Mouse (Mus musculus): ENCODE measurements around the gene Rpl10a. TPM values are rescaled to one million over a fixed set of nuclear protein-coding genes. Genes with fewer than 3 reads are reported as not detected.
A peak's percentile ranks its signal among the peaks of the same experiment; 100 is the strongest.
"Not testable (repeated sequence)": the region's sequence is repeated elsewhere in the genome, so short reads cannot be mapped to it uniquely, and the experiment has no call there.

The Rpl10a gene
- total RNA-seq, 1 experiment from 2014 or later = 1,140 TPM

DNA sequence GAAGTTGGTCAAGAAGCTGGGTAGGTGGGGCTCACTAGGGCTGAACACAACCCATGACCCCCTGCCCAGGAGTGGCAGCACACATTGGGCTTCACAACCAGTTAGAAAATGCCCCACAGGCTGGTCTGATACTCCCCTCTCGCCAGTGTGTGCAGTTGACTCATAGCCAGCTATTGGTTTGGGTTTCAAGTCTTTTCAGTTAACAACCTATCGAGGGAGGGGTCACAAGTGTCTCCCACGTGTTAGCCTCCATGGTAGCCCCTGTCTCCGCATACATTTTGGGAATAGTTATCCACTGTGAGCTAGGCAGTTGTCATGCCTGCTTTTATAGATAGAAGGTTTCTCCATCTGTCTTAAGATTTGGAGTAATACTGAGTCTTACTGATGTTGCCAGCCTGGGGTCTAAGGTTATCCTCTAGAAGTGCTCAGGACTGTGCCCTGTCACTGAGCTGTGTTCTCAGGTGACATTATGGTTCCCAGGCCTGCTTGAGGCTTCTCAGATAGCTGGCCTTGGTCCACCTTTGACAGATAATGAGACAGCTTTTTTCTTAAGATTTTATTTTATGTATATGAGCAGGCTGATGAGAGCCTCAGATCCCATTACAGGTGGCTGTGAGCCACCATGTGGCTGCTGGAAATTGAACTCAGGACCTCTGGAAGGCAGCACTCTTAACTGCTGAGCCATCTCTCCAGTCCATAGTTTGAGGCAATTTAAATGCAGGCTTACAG lies 1.4 kb downstream of the Rpl10a start:
- ATAC-seq (replicated peaks; ENCODE audit: low read depth, poor library complexity, severe bottlenecking) = no peak

DNA sequence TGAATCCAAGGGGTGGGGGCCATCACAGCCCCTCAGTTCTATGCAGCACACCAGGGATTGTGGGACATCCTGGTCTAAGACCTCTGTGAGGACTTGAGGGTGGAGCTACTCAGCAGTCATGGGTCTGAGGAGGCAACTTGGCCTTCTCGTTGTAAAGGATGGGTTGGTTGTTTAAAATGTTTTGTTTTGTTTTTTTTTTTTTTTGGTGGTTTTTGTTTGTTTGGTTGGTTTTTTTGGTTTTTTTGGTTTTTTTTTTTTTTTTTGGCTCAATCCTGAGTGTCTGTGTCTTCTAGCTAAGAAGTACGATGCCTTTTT lies 1.9 kb downstream of the Rpl10a start:
- ATAC-seq (replicated peaks; ENCODE audit: low read depth, poor library complexity, severe bottlenecking) = no peak

DNA sequence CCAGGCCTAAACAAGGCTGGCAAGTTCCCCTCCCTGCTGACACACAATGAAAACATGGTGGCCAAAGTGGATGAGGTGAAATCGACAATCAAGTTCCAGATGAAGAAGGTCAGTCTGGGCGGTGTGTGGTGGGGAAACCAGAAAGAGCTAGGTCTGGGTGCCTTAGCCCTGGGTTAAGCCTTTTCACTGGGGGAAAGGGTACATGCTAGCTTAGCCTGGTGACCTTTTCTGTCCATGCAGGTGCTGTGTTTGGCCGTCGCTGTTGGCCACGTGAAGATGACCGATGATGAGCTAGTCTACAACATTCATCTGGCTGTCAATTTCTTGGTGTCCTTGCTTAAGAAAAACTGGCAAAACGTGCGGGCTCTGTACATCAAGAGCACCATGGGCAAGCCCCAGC lies 2.3 kb downstream of the Rpl10a start:
- not testable (repeated sequence) for ATAC-seq (replicated peaks; ENCODE audit: low read depth, poor library complexity, severe bottlenecking)

DNA sequence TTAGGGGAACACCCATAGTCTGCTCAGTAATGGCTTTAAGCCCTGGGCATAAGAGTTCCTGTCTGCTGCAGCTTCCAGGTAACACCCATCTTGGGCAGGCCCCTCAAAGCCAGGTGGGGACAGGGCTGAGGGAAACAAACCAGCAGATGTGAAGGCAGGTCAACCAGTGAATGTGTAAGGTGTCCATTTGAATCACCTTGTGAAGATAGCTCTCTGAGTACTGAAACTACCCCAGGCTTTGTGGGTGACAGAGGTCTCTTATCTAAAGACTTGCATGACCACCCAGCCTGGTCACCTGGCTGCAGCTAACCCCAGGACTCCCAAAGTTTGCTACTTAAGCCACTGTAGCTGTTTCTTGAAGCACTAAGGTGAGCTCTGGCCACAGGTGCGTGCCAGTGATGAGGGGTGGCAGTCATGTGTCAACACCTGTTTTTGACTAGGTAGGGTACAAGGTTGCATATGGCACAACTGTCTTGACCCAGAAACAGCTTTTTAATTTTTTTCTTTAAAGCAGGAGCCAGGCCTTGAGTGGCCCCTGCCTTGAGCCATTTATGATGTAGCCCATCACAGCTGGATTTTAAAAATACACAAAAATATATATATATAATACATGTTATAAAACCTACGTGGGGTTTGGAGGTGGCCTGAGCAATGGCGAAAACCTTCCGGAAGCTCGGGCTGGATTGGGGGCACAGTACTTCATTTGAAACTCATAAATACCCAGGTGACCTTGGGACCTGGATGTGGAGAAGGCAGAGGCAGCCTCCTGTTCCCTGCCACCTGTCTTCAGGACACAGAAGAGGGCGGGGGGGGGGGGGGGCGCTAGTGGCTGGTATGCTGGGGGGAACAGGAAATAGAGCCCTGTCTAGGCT lies 3.2 kb downstream of the Rpl10a start:
- ATAC-seq (replicated peaks; ENCODE audit: low read depth, poor library complexity, severe bottlenecking) = no peak

DNA sequence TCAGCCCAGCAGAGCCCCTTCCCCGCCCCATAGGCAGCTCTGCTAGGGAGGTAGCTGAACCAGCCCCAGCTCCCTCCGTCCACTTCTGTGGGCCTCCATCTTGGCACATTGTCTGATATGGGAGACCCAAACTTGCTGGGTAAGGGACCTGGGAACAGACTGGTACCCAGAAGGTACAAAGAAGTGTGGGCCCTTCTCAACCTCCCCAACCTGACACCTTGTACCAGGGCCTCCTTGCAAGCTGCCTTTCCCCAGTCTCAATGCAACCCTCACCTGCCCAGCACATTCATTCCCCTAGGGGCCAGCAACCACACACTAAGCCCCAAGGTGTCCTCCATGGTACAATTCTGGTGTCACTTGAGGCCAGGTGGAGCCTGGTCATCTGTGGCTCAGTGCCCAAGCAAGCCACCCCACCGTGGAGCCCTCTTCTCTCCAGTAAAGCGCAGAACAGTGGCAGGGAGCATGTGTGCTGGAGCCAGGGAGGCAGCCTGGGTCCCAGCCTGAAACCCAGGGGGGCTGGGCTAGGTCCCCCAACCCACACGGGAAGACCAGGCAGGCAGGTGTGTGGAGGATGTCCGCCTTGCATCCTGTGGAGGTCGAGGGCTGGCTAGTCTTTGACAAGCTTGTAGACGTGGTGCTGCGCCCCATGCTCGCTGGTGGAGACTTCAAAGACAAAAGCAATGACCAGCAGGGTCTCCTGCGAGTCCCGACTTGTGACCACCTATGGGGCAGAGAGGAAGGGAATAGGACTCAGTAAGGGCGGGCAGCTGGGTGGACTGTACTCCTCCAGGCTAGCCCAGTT lies 4.0 kb downstream of the Rpl10a start:
- no peak for ATAC-seq (replicated peaks; ENCODE audit: low read depth, poor library complexity, severe bottlenecking)

DNA sequence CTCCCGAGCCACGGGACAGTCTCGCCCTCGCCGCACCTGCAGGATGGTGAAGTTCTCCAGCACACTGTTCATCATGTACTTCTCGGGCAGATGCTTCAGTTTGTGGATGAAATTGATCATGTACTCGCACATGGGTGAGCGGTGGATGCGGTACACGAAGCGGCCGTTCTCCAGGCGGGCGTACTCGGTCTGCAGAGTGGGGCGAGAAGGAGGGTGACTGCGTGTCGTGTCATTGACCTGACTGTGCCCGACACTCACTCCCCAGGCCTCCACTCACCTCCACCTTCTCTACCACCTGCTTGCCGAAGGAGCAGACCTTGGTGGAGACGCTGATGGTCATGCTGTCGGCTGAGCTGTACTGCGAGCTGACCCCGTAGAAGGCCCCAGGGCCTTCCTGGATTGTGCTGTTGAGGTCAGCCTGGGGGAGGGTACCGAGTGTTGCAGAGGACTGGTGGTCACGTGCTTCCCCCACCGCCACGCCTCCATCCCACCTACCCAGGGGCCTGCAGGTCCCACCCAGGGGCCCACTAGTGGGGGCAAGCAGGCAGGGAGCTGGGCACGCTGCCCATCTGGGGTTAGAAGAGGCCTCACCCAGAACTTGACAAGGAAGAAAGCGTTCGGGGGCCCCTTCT lies 4.8 kb downstream of the Rpl10a start:
- 0 out of 2 replicates have a peak, but pooled peaks have one; percentile 9 for ATAC-seq (replicated peaks; ENCODE audit: low read depth, poor library complexity, severe bottlenecking)

DNA sequence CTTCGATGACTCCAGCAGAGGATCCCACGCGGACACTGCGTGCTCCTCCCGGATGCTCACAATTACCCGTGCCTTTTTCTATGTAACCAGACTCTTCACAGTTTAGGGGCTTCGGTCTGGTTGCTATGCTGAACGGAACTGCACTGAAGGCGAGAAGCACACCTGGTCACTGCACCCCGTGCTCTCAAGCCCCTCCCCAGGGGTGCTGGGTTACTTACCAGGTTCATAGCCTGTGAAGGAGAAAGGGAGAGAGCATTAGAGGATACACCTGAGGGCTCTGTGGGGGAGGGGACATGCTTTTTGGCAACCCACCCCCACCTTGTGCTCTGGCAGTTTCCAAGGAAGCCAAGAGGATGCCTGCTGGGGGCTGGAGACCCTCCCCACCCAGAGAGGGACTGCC lies 7.0 kb downstream of the Rpl10a start:
- no peak for ATAC-seq (replicated peaks; ENCODE audit: low read depth, poor library complexity, severe bottlenecking)

DNA sequence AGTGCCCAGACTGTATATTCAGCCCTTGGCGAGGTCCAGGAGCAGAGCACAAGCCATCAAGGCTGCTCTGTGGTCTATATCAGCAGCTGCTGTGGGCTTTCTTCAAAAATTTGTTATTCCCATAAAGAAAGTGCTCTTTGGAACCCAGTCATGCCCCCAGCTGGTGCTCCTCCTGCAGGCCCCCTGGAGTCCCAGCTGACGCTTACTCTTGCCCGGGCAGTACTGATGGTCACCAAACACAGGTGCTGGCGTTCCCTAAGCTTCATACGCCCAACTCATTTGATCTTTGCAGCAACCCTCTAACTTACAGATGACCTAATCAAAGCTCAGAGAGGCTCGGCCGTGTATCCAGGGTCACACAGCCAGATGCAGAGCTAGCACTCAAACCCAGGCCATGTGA lies 9.3 kb downstream of the Rpl10a start:
- no peak for ATAC-seq (replicated peaks; ENCODE audit: low read depth, poor library complexity, severe bottlenecking)

DNA sequence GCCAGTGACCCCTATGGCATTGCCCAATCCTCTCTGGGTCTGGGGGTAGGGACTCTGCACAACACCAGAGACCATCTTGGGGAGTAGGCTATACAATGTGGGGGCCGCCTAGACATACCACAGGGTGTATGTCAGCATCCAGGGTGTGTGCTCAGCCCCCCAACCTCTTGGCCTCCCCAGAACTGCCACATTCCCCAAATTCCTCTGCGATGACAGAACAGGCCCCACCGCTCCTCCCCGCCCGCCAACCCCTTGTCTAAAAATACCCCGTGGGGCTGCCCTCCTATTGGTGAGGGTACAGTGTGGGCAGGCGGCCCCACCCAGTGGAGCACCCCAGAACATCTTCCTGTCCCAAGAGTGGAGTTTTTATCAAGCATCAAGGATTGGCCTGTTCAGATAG lies 12.3 kb downstream of the Rpl10a start:
- ATAC-seq (replicated peaks; ENCODE audit: low read depth, poor library complexity, severe bottlenecking) = no peak

DNA sequence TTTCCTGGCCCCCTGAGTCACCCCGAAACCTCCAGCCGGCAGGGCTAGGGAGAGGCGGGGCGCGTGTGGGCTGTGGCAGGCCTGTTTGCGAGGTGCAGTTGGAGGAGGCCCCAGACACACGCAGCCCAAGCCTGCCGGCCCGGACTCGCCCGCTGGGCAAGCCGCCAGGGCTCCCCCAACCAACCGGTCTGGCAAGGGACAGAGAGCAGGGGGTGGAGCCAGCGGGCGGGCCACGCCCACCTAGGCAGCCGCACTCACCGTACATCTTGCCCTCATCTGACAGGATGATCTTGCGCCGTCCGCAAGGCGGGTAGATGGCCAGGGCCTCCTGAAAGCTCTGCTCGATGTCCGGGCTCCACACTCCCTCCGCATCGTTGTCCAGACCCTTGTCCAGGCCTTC lies 12.8 kb downstream of the Rpl10a start:
- peak; percentile 73 for ATAC-seq (replicated peaks; ENCODE audit: low read depth, poor library complexity, severe bottlenecking)

DNA sequence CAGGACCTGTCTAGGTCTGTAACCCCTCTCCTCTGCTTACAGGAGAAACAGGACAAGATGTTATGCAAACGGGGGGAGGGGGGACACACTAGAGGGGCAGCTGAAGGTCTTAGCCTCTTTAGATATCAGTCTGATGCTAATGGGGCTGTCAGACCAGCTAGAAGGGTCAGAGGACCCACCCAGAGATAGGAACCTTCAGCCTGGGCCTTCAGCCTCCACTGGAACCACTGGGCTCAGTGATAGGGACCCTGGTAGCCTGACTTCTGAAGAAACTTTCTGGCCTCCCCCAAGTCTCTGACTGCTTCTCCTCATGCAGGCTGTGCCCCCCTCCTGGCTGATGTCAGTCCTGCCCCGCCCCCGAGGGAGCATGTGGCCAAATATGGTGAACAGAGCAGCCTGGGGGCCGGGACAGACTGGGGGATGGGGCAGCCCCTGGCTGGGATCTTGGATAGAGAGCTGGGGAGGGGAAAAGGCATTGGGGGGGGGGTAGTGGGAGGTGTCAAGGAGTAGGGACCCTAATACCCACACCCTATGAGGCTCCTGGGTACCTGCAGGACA lies 15.9 kb downstream of the Rpl10a start:
- no peak for ATAC-seq (replicated peaks; ENCODE audit: low read depth, poor library complexity, severe bottlenecking)

DNA sequence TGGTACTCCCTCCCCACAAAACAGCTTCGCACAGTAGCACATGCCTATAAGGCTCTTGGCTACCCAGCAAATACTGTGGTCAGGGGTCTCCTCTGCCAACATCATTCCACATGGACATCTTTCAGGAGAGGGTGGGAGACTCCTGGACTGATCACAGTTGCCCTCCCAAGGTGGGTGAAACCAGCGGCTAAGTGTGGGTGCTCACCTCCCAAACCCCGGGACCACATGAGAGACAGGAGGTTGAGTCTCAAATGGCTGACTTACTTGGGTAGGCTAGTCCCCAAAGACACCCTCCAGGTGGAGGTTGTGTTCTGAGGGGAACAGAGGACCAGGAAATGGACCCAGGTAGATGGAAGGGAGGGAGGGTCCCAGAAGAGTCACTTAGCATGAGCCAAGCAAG lies 16.4 kb downstream of the Rpl10a start:
- no peak for ATAC-seq (replicated peaks; ENCODE audit: low read depth, poor library complexity, severe bottlenecking)

DNA sequence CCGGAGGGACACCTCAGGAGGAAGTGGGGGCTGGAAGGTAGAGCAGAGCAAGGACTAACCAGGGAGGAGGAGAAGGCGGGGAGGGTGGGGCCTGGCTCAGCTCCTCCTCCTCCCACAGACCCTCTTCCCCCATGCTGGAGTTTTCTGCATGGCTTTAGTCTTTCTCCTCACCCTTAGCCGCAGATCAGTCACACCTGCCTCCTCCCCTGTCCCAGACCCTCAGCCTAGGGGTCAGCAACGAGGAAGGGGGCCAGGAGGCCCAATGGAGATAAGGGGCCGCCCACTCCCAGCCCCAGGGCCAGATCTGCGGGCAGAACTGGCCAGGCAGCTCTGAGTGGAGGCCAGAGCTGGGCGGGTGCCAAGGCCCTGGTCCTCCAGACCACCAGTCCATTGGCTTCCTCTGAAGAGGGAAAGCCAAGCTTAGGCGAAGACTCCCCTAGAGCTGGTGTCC lies 17.0 kb downstream of the Rpl10a start:
- no peak for ATAC-seq (replicated peaks; ENCODE audit: low read depth, poor library complexity, severe bottlenecking)

DNA sequence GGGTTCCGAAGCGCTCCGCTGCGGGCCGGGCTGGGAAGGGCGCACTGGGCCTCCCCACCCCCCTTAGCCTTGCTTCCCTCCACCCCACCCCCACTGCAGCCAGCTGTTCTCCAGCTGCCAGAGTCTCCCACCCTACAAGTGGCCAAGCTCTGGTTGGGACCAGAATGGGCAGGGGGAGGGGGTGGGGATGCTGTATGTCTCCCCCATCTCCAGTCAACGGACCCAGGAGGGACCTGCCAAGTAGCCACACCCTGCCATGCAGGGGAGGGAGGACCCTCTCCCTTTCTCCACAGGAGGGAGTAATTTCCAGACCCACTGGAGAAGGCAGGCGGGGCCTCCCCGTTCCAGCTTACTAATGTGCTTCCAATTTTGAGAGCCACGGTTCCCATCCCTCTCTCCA lies 17.6 kb downstream of the Rpl10a start:
- ATAC-seq (replicated peaks; ENCODE audit: low read depth, poor library complexity, severe bottlenecking) = no peak

DNA sequence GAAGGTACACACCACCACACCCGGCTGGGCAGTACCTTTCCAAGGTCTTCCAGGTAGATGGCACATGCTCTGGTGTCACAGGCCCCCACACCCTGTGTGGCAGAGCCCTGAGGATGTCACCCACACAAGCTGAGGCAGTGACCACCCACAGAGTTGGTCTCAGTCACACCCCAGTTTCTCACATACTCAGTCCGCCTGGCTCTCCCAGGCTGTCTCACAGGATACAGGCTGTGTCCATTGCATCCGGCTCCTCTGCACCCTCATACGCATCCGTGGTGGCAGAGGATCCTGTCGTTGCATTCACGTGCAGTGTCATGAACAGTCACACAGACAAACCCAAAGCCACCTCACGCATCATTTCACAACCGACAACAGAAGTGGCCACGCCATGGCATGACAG lies 19.1 kb downstream of the Rpl10a start:
- no peak for ATAC-seq (replicated peaks; ENCODE audit: low read depth, poor library complexity, severe bottlenecking)

DNA sequence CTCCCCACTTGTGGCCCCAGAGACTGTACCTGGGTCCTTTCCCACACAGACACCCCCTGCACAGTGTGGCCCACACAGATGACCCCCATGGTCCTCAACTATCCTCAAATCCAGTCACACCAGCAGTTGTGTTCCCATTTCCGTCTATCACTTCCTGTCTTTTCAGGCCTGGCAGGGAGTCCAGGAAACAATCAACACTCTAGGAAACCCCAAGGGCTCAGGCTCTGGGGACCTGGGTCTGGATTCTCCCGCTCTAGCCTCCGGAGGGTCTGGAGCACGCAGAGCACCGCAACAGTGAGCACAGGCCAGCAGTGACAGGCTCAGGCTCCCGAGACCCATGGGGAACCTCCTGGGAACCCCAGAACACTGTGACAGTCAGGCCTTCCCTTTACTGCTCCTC lies 19.9 kb downstream of the Rpl10a start:
- ATAC-seq (replicated peaks; ENCODE audit: low read depth, poor library complexity, severe bottlenecking) = no peak

DNA sequence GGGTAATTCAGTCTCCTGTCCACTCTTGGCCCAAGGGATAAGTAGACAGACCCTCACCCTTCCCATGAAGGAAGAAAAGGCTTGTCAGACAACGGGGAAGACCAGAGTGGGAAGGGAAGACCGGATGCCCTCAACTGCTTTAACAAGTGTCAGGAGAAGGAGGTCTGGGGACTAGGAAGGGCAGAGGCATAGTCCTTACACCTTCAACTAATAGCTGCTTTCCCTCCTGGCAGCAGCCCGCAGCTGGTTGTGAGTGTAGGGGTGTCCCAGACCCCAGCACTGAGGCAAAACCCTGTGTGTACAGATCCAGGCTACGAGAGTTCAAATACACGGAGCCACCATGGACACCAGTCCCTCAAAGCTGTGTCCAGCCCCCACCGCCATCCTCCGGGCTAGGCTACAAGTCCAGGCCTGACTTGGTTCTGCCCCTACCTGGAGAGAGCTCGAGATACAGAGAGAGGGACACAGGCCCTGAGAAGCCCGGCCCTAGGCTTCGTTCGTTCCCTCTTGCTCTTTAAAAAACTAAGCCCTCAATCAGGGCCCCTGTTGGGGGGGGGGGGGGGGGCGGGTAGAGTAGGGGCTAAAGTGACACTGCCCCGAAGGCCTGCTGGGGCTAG lies 21.1 kb downstream of the Rpl10a start:
- no peak for ATAC-seq (replicated peaks; ENCODE audit: low read depth, poor library complexity, severe bottlenecking)

DNA sequence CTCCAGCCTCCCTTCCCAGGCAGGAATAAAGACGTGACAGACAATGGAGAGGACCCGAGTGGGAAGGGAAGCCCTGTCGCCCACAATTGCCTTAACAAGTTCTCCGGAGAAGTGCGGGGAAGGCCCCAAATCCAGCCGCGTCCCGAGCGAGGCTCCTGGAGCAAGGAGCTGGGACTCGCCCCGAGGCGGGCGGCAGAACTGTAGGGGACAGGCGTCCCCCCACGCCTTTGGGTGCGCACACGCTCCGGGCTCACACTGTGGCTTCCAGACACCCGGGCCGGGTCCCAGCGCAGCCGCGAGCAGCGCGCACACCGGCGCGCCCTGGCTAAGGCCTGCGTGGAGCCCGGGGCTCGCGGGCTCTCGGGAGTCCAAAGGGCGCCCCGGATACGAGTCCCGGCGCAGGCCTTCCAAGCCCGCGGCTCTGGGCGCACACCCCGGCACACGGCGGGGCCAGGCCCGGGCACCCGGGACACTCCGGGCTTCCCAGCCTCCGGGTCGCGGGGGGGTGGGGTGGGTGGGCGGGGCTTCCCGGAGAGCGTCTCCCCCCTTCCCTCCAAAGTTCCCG lies 21.7 kb downstream of the Rpl10a start:
- no peak for ATAC-seq (replicated peaks; ENCODE audit: low read depth, poor library complexity, severe bottlenecking)

Measured in common myeloid progenitor, adult 5-6 weeks (primary cell).